Mouse (Mus musculus) right cerebral cortex, postnatal 4 days (tissue): Measurements from ENCODE around the gene Znrf4.

ENCODE experiments used
- DNase-seq: peaks from one replicate; pipeline ENCODE4 v3.0.0-alpha.2; 2022

The Znrf4 gene

DNA sequence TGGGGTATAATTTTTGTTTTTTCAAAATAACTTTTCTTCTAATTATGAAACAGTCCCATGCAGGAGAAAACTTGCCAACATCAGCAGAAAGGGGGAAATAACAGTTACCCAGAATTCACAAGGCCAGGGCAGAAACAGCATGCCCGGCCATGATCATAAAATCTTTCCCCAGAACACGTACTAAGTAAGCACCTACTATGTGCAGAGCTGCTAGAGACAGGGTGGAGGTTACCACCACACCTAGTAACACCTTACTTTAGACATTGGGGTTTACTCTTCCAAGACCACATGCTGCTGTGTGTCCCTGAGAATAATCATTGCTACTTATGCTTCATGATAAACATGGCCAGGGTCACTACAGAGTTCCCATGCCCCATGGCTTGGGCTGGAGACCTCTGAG is 47.9 kb downstream of the Znrf4 start:
- DNase-seq: no peak

DNA sequence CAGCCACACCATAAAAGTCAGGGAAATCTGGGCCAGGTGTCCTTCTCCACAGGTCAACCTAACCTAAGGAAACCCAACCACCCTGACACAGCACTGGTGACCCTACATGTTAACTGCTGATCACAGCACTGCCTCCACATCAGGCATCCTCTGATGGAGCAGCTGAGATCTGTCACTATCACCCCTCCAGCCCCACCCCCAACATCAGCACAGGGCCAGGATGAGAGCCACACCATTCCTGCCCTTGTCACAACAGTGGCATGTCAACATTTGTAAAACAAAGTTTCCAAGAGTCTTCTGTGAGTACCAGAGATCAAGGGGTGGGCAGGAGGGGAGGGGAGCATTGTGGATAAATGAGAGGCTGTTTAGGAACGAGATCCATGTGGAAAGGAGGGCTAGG is 48.7 kb downstream of the Znrf4 start:
- DNase-seq: no peak

DNA sequence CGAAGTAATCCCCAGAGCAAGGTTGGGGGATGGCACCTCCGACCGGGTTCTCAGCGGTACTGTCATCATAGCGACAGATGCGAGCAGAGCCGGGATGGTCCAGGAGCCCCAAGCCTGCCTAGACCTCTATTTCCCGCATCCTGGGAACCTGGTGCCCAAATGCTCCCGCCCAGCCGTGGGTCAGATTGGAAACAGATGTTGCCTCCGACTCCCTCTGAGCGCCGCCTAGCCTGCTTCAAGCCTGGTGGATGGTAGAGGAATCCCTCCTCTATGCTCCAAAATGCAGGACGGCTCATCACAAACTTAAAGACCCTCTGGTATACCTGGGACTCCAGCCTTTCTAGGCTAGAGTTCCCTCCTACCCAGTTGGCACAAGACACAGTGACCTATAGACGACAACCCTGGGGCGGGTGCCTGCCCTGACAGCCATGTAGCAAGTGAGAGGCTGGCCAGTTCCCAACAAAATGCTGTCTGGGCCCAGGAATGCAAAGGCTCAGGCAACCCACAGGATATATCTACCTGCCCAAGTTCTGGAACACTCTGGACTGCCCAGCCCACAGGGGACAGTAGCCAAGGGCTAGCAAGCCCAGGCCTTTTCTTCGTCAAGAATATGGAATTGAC is 49.3 kb downstream of the Znrf4 start:
- DNase-seq: no peak

DNA sequence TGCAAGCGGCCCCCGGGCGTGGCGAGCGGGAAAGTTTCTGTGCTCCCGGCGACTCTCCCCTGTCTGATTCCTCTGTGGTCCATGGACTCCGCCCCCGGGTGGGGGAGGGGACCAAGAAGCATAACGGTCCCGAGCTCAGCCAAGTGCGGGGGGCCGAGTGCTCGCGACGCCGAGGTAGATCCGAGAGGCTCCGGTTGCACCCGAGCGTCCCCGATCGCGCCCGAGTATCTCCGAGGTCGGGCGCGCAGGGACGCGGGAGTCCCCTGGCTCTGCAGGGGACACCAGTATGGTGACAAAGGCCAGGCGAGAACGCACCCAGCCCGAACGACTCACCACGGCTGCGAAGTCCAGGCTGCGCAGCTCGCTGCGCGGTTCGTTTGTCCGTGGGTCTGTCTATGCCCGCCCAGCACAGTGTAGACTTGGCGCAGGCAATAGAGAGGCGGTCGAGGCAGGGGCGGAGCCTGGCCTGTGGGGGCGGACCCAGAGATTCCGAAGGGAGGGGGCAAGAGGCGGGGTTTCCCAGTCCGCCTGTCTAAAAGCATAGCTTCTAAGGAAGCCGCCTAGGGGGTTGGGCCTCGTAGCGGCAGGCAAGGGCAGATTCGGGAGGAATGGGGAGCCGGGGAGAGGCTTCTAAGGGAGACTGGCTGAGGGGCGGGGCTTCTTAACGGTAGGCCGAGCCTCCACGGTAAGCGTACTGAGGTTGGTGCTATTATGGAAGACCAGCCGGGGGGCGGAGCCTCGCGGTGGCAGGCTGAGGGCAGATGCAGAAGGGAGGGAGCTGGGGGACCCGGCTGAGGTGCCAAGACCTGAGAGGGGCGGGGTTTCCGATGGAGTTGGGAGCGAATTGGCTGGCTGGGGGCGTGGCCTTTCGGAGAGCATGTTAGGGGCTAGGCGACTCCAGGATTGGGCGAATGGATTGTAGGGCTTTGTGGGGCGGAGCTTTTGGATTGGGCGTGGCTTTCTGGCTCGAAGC is 50.2 kb downstream of the Znrf4 start:
- peak; percentile 96 for DNase-seq
